Mouse (Mus musculus) MEL (cell line): ENCODE data around the gene Adipor2. TPM values are rescaled to one million over a fixed set of nuclear protein-coding genes. Genes with fewer than 3 reads are reported as not detected.

ENCODE experiments used
- DNase-seq: peaks from one replicate; pipeline ENCODE4 v3.0.0; 2011; ENCODE audit warnings: low read depth, low spot score
- H3K27ac ChIP-seq: 2 replicates; pipeline ENCODE4 v1.5.1; 2012; ENCODE audit warnings: low read depth, mild to moderate bottlenecking, control low read depth, low read length, moderate library complexity; ENCODE audit not compliant: control insufficient read depth
- H3K27me3 ChIP-seq, 2 experiments: fragments of 150-350 bp in 1 of 2; sonication (generic) in 1 of 2; 2 replicates each; pipeline ENCODE4 v1.6.1; 2012; ENCODE audit warnings: low read length in 2 of 2, mild to moderate bottlenecking in 2 of 2, improper control_type of control experiment in 1 of 2, moderate library complexity in 1 of 2; ENCODE audit not compliant: insufficient read depth in 2 of 2, control insufficient read depth in 1 of 2
- H3K36me3 ChIP-seq, 2 experiments: 2 replicates each; pipeline ENCODE4 v1.6.1; 2012 to 2014; ENCODE audit warnings: low read length in 2 of 2, improper control_type of control experiment in 1 of 2, inconsistent platforms in 1 of 2, mild to moderate bottlenecking in 1 of 2; ENCODE audit not compliant: insufficient read depth in 2 of 2, control insufficient read depth in 1 of 2
- H3K4me1 ChIP-seq, 2 experiments: fragments of 150-350 bp in 1 of 2; sonication (generic) in 1 of 2; 2 replicates each; pipeline ENCODE4 v1.6.1; 2012; ENCODE audit warnings: low read length in 2 of 2, improper control_type of control experiment in 1 of 2, mild to moderate bottlenecking in 1 of 2; ENCODE audit not compliant: insufficient read depth in 2 of 2, control insufficient read depth in 1 of 2
- H3K4me3 ChIP-seq, 2 experiments: fragments of 150-350 bp in 1 of 2; sonication (generic) in 1 of 2; 2 replicates each; pipeline ENCODE4 v1.5.1; 2012; ENCODE audit warnings: low read depth in 2 of 2, low read length in 2 of 2, mild to moderate bottlenecking in 2 of 2, moderate library complexity in 2 of 2, control low read depth in 1 of 2, improper control_type of control experiment in 1 of 2; ENCODE audit not compliant: control insufficient read depth in 1 of 2, insufficient read depth in 1 of 2
- H3K79me2 ChIP-seq: 2 replicates; pipeline ENCODE4 v1.6.1; 2012; ENCODE audit warnings: mild to moderate bottlenecking, low read length, moderate library complexity; ENCODE audit not compliant: control insufficient read depth, poor library complexity, insufficient read depth
- H3K9ac ChIP-seq: 2 replicates; pipeline ENCODE4 v1.6.1; 2012; ENCODE audit warnings: low read depth, mild to moderate bottlenecking, control low read depth, low read length, moderate library complexity; ENCODE audit not compliant: control insufficient read depth, poor library complexity, severe bottlenecking
- H3K9me3 ChIP-seq: fragments of 150-350 bp; sonication (generic); replicated peaks from 2 replicates; pipeline ENCODE4 v1.6.1; 2012; ENCODE audit warnings: mild to moderate bottlenecking, low read length, improper control_type of control experiment, moderate library complexity; ENCODE audit not compliant: insufficient read depth
- BHLHE40 ChIP-seq: IDR thresholded peaks from 2 replicates; pipeline ENCODE4 v1.6.1; 2012; ENCODE audit warnings: low read depth, mild to moderate bottlenecking, inconsistent platforms, low read length, improper control_type of control experiment, borderline replicate concordance
- CHD2 ChIP-seq: IDR thresholded peaks from 2 replicates; pipeline ENCODE4 v1.6.1; 2011; ENCODE audit warnings: low read length, improper control_type of control experiment
- CTCF ChIP-seq, 3 experiments: IDR thresholded peaks in 2 of 3; conservative IDR thresholded peaks in 1 of 3; 2 replicates each; pipeline ENCODE4 v1.5.1; 2011 to 2012; ENCODE audit warnings: low read length in 3 of 3, low read depth in 2 of 3, mild to moderate bottlenecking in 2 of 3, improper control_type of control experiment in 1 of 3, inconsistent platforms in 1 of 3, mixed read lengths in 1 of 3, moderate library complexity in 1 of 3; ENCODE audit not compliant: control insufficient read depth in 1 of 3, insufficient read depth in 1 of 3, poor library complexity in 1 of 3, severe bottlenecking in 1 of 3
- ELF1 ChIP-seq: IDR thresholded peaks from 2 replicates; pipeline ENCODE4 v1.6.1; 2014; ENCODE audit warnings: low read depth, mild to moderate bottlenecking, inconsistent platforms, low read length, improper control_type of control experiment, moderate library complexity
- GABPA ChIP-seq: IDR thresholded peaks from 2 replicates; pipeline ENCODE4 v1.6.1; 2012; ENCODE audit warnings: low read depth, mild to moderate bottlenecking, inconsistent platforms, low read length, improper control_type of control experiment, moderate library complexity
- GATA1 ChIP-seq: IDR thresholded peaks from 2 replicates; pipeline ENCODE4 v1.6.1; 2011; ENCODE audit warnings: low read depth, low read length, improper control_type of control experiment
- HCFC1 ChIP-seq: IDR thresholded peaks from 2 replicates; pipeline ENCODE4 v1.6.1; 2012; ENCODE audit warnings: low read depth, mild to moderate bottlenecking, inconsistent platforms, low read length, improper control_type of control experiment, moderate library complexity
- JUND ChIP-seq: IDR thresholded peaks from 2 replicates; pipeline ENCODE4 v1.6.1; 2011; ENCODE audit warnings: low read depth, mild to moderate bottlenecking, improper control_type of control experiment, low read length
- MAFK ChIP-seq: IDR thresholded peaks from 2 replicates; pipeline ENCODE4 v1.6.1; 2011; ENCODE audit warnings: low read depth, mild to moderate bottlenecking, low read length, improper control_type of control experiment, borderline replicate concordance
- MAX ChIP-seq: IDR thresholded peaks from 2 replicates; pipeline ENCODE4 v1.6.1; 2011; ENCODE audit warnings: low read length, improper control_type of control experiment
- MAZ ChIP-seq: IDR thresholded peaks from 2 replicates; pipeline ENCODE4 v1.6.1; 2012; ENCODE audit warnings: low read depth, mild to moderate bottlenecking, inconsistent platforms, low read length, improper control_type of control experiment
- MXI1 ChIP-seq: IDR thresholded peaks from 2 replicates; pipeline ENCODE4 v1.6.1; 2011; ENCODE audit warnings: mild to moderate bottlenecking, low read depth, low read length, improper control_type of control experiment
- MYB ChIP-seq: IDR thresholded peaks from 2 replicates; pipeline ENCODE4 v1.6.1; 2011; ENCODE audit warnings: mild to moderate bottlenecking, low read depth, low read length, improper control_type of control experiment
- NELFE ChIP-seq: IDR thresholded peaks from 2 replicates; pipeline ENCODE4 v1.6.1; 2011; ENCODE audit warnings: low read depth, low read length, improper control_type of control experiment
- NRF1 ChIP-seq: IDR thresholded peaks from 2 replicates; pipeline ENCODE4 v1.6.1; 2014; ENCODE audit warnings: low read depth, mild to moderate bottlenecking, inconsistent platforms, low read length, improper control_type of control experiment, moderate library complexity; ENCODE audit not compliant: poor library complexity, insufficient read depth, severe bottlenecking
- POLR2A ChIP-seq, 2 experiments: IDR thresholded peaks; 2 replicates each; pipeline ENCODE4 v1.6.1; 2011 to 2012; ENCODE audit warnings: low read length in 2 of 2, mild to moderate bottlenecking in 2 of 2, control low read depth in 1 of 2, improper control_type of control experiment in 1 of 2, low read depth in 1 of 2, moderate library complexity in 1 of 2; ENCODE audit not compliant: control insufficient read depth in 1 of 2, insufficient read depth in 1 of 2, poor library complexity in 1 of 2
- POLR2AphosphoS5 ChIP-seq: IDR thresholded peaks from 2 replicates; pipeline ENCODE4 v1.6.1; 2012; ENCODE audit warnings: low read depth, borderline replicate concordance, mild to moderate bottlenecking, inconsistent platforms, low read length, moderate library complexity, mixed read lengths
- RAD21 ChIP-seq: IDR thresholded peaks from 2 replicates; pipeline ENCODE4 v1.6.1; 2011; ENCODE audit warnings: mild to moderate bottlenecking, low read depth, low read length, improper control_type of control experiment
- SIN3A ChIP-seq: IDR thresholded peaks from 2 replicates; pipeline ENCODE4 v1.6.1; 2012; ENCODE audit warnings: low read length, improper control_type of control experiment, inconsistent platforms
- SMC3 ChIP-seq: IDR thresholded peaks from 2 replicates; pipeline ENCODE4 v1.6.1; 2011; ENCODE audit warnings: low read depth, low read length, improper control_type of control experiment
- TAL1 ChIP-seq: IDR thresholded peaks from 2 replicates; pipeline ENCODE4 v1.6.1; 2012; ENCODE audit warnings: mild to moderate bottlenecking, inconsistent platforms, low read length, moderate library complexity, mixed read lengths
- TBP ChIP-seq: IDR thresholded peaks from 2 replicates; pipeline ENCODE4 v1.8.0; 2011; ENCODE audit warnings: low read depth, low read length, improper control_type of control experiment
- TCF12 ChIP-seq: IDR thresholded peaks from 2 replicates; pipeline ENCODE4 v1.6.1; 2014; ENCODE audit warnings: low read depth, mild to moderate bottlenecking, inconsistent platforms, low read length, improper control_type of control experiment, moderate library complexity
- UBTF ChIP-seq: IDR thresholded peaks from 2 replicates; pipeline ENCODE4 v1.6.1; 2012; ENCODE audit warnings: low read depth, mild to moderate bottlenecking, inconsistent platforms, low read length, improper control_type of control experiment, moderate library complexity, borderline replicate concordance; ENCODE audit not compliant: insufficient read depth
- ZC3H11A ChIP-seq: IDR thresholded peaks from 2 replicates; pipeline ENCODE4 v1.6.1; 2012; ENCODE audit warnings: low read depth, mild to moderate bottlenecking, inconsistent platforms, low read length, improper control_type of control experiment
- polyA plus RNA-seq, 2 experiments: library from polyadenylated mRNA; stranded (reverse) in 1 of 2; unstranded in 1 of 2; fragments of >175 nt in 1 of 2; fragments of >200 nt in 1 of 2; gene quantifications; 2 replicates each; pipeline versions ENCODE4 v1.2.1 to v1.2.4; 2012; ENCODE audit warnings: low replicate concordance in 2 of 2, low read depth in 1 of 2; ENCODE audit not compliant: insufficient read length in 2 of 2, insufficient read depth in 1 of 2, missing spikeins in 1 of 2
- total RNA-seq: library from RNA; depleted of rRNA; stranded (reverse); fragments of 300-350 nt; gene quantifications from 2 replicates; pipeline ENCODE4 v1.2.3, GENCODE M21; 2012

The Adipor2 gene
- total and polyA plus RNA-seq, 3 experiments: 37.6 to 41.3 TPM; not detected in 1

DNA sequence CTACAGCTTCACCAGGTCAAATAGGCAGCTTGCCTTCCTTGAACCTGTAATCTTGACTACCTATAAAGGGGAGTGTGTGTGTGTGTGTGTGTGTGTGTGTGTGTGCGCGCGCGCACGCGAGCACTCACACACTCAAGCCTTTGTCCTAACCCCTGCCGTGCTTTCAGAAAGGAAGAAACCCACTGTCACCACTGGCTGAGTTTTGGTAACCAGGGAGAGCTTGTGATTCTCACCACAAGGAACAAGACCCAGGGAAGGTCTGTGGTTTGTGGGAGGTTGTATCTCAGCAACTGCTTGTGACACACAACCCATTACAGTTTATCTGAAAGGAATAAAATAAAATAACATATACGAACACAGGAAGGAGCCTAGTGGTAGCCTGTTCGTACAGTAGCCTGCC, 8.9 kb downstream of the Adipor2 start:
- H3K36me3 ChIP-seq: no peaks in the 10 kb centered on the region; a peak in 1 of 4 replicates
- H3K4me1 ChIP-seq: 0 out of 4 replicates have a peak, but pooled peaks cover 0 to 4% of the 10 kb centered on the region in 2 experiments
- no peaks in the 10 kb centered on the region for H3K9me3 ChIP-seq
- TF ChIP-seq GABPA: no peak
- TF ChIP-seq MAX: no peak
- no peak for TF ChIP-seq POLR2A (IDR thresholded peaks at IDR 0.05; ENCODE audit: control insufficient read depth in 1 of 2, insufficient read depth in 1 of 2, low read depth in 1 of 2, low read length in 2 of 2, poor library complexity in 1 of 2)
- no peak for TF ChIP-seq GATA1
- no peak for TF ChIP-seq NELFE
- TF ChIP-seq BHLHE40: no peak
- no peak for TF ChIP-seq MXI1
- TF ChIP-seq CTCF (IDR thresholded peaks at IDR 0.05 in 2 of 3, conservative IDR thresholded peaks at IDR 0.05 in 1 of 3; ENCODE audit: control insufficient read depth in 1 of 3, insufficient read depth in 1 of 3, low read depth in 2 of 3, low read length in 3 of 3, poor library complexity in 1 of 3, severe bottlenecking in 1 of 3): no peak
- no peak for TF ChIP-seq HCFC1
- no peak for TF ChIP-seq MYB
- TF ChIP-seq TAL1: no peak
- TF ChIP-seq POLR2AphosphoS5: no peak
- no peak for TF ChIP-seq SIN3A
- no peak for TF ChIP-seq TBP
- no peak overlapping the region for H3K9ac ChIP-seq
- no peak overlapping the region for H3K4me3 ChIP-seq
- no peaks in the 10 kb centered on the region; a peak in 1 of 4 replicates for H3K27me3 ChIP-seq
- DNase-seq: peak; percentile 29
- no peak overlapping the region for H3K27ac ChIP-seq
- no peaks in the 10 kb centered on the region for H3K79me2 ChIP-seq

DNA sequence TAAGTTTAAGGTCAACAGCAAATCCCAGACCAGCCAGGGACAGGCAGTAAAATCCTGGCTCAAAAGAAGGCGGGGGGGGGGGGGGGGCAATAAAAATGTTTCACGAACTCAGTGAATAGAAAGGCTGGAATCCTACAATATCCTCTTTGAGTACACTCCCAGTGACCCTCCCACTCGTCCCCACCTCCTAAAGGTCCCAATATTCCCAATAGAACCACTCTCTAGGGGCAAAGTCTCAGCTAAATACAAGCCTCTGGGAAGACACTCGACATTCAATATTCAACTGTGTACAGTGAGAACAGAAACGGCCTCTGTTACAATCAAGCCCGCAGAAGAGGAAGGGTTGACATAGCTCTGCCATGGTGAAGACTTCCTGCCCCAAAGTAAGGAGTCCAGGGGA, 9.7 kb downstream of the Adipor2 start:
- Histone ChIP-seq H3K9me3 (no peaks in the 10 kb centered on the region), H3K4me3 (no peak overlapping the region), H3K4me1 (0 out of 4 replicates have a peak, but pooled peaks cover 0 to 7% of the 10 kb centered on the region in 2 experiments), H3K36me3 (peaks cover 0 to 2% of the 10 kb centered on the region in 2 experiments; a peak in 2 of 4 replicates), H3K9ac (no peak overlapping the region), H3K79me2 (no peaks in the 10 kb centered on the region), H3K27ac (no peak overlapping the region), H3K27me3 (no peaks in the 10 kb centered on the region; a peak in 1 of 4 replicates)
- TF ChIP-seq SMC3 (no peak), CHD2 (no peak), UBTF (no peak), POLR2A (IDR thresholded peaks at IDR 0.05; ENCODE audit: control insufficient read depth in 1 of 2, insufficient read depth in 1 of 2, low read depth in 1 of 2, low read length in 2 of 2, poor library complexity in 1 of 2) (no peak), MAFK (no peak), ELF1 (no peak), ZC3H11A (no peak), RAD21 (no peak), HCFC1 (no peak), JUND (no peak), TBP (no peak), MAZ (no peak), NRF1 (no peak), TCF12 (no peak), MXI1 (no peak)
- DNase-seq: no peak
